Mouse (Mus musculus) heart, postnatal 14 days (tissue): ENCODE measurements at regions not wholly inside any gene's neighbourhood (a gene's known extent, or its start where the extent isn't known, plus 50 kb on each side); places are given as distances from the start of the nearest gene placed in this dataset.
"Not testable (repeated sequence)": the region's sequence is repeated elsewhere in the genome, so short reads cannot be mapped to it uniquely, and the experiment has no call there.

Experiments
- DNase-seq, 2 experiments: peaks; one replicate each; pipeline ENCODE4 v3.0.0; 2021 to 2022
- intact Hi-C: fragments of 180-260 bp; cut with DNase I; formaldehyde crosslinking; loops from one replicate; pipeline ENCODE4 v1.15.1; 2025

GRCm38 (mm10) chr6:5663433-5664175 lies 61.8 kb upstream of the Dync1i1 start:
- intact Hi-C loops: no loop called here
- no peak for DNase-seq

GRCm38 (mm10) chr6:5645150-5645732 lies 80.2 kb upstream of the Dync1i1 start:
- DNase-seq: peak; percentile 79 to 81
- intact Hi-C loops: loop anchor here (1.0 to 10.0 kb wide), 3 partner anchors 157 to 1270 kb away; no protein-coding TSS in a partner anchor

- intact Hi-C loops: no loop called here
- no peak for DNase-seq
These were observed 91.2 kb upstream of the Dync1i1 start for GRCm38 (mm10) chr6:5634222-5634621.

DNA sequence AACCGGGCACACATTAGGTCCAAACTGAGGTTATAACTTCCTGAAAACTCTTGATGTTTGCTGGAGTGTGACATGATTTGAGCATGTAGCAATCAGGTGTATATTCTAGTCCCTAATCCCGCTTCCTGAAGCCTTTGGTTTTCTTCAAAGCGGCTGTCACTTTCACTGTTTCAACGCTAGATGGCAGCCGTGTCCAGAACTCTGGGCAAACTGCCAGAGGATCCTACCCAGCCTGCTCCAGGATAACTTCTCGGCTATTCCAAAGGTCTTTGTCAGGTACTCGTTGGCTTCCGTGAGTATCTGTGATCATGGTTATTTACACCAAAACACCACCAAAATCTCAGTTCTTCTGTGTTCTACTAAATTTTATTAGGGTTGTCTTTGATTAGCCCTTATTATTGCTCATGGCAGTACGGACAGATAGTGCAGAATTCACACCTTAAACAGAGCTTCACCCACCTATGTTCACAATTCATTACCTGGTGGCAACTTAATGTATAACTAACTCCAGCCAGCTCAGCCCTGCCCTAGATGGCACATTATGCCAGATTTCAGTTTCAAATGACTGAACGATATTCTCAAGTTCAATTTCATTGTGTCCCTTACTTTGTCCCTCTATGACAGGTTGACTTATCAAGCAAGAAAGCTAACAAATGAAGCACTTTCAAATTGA lies 92.3 kb upstream of the Dync1i1 start:
- DNase-seq: peak; percentile 60 to 78
- intact Hi-C loops: no loop called here

DNA sequence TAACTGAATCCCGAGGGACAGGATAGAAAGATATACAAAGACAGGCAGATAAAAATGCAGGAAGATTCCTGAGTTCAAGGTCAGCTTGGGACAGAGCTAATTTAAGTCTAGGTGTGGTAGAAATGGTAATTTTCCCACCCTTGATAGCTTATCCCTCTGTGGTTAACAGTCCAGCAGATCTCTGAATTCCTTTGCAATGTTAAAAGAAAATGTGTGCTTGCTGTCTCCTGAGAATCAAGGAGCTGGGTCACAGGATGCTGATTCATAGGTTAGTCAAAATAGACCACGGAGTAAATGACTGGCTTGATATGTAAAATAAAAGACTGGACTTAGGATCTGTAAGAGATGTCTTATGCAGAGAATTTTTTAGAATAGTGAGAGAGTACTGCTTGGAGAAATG lies 101.4 kb upstream of the Dync1i1 start:
- no peak for DNase-seq
- intact Hi-C loops: no loop called here

DNA sequence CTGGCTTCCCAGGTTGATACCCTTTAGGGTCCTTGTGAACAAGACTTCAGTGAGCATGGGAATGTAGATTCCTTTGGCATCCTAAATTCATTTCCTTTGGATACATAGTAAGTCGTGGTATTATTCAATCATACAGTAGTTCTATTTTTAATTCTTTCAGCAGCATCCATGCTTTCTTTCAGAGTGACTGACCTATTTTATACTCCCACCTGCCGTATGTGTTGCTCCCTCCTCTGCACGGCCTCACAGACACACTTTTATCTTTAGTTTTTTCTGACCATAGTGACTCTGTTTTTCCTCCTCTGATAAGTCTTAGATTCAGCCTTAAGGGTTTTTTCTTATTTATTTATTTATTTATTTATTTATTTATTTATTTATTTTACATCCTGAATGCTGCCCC lies 103.9 kb upstream of the Dync1i1 start:
- intact Hi-C loops: no loop called here
- no peak for DNase-seq

GRCm38 (mm10) chr6:5594011-5594410 lies 97.9 kb upstream of the Pdk4 start:
- DNase-seq: no peak
- intact Hi-C loops: no loop called here

GRCm38 (mm10) chr6:5589635-5590034 lies 93.5 kb upstream of the Pdk4 start:
- peak; percentile 65 to 76 for DNase-seq

GRCm38 (mm10) chr6:5582923-5583525 lies 86.9 kb upstream of the Pdk4 start:
- DNase-seq: no peak
- intact Hi-C loops: loop anchor here (10.0 kb wide), 1 partner anchor 88 kb away; the partner anchor contains the start of gene Pdk4

More at GRCm38 (mm10) chr6:5589635-5590034, 93.5 kb upstream of the Pdk4 start:
- intact Hi-C loops: loop anchor here (1.0 to 10.0 kb wide), 2 partner anchors 95 to 178 kb away; partner anchors contain the start of gene Pdk4

DNA sequence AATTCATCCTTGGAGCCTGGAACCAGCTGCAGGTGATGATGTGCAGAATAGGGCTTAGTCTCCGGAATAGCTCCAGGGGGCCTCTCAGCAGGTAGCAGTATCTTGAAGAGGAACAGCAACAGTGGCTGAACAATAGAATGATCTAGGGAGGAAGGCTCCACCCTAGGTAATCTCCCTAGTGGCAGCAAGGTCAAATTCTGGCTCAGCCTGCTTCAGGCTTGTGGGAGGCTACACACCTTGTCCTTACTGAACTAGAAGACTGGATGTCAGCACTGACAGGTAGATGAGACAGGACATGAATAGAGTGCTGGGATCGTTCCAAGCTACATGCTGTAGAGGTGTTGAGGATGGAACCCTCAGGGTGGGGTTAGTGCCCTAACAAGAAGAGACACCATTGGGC lies 80.8 kb upstream of the Pdk4 start:
- DNase-seq, intact Hi-C loops: not testable (repeated sequence)

GRCm38 (mm10) chr6:5566582-5566981 lies 70.5 kb upstream of the Pdk4 start:
- intact Hi-C loops: no loop called here
- DNase-seq: no peak

DNA sequence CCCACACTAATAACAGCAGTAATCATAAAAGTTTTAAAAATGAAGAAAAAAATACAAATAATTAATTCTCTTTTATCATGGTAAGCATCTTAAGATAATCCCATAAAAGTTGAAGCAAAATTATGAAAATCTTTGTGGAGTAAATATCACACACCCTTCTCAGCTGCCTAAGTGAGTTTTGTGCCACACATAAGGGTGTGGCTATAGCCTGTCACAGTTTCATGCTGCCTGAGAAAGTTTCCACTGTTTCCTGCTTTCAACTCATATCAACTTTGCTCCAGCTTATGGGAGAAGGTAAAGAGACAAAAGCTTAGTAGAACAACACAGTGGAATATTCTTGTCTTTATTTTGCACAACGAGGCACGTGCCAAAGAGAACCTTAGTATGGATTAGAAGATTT lies 68.9 kb upstream of the Pdk4 start:
- intact Hi-C loops: no loop called here
- no peak for DNase-seq

DNA sequence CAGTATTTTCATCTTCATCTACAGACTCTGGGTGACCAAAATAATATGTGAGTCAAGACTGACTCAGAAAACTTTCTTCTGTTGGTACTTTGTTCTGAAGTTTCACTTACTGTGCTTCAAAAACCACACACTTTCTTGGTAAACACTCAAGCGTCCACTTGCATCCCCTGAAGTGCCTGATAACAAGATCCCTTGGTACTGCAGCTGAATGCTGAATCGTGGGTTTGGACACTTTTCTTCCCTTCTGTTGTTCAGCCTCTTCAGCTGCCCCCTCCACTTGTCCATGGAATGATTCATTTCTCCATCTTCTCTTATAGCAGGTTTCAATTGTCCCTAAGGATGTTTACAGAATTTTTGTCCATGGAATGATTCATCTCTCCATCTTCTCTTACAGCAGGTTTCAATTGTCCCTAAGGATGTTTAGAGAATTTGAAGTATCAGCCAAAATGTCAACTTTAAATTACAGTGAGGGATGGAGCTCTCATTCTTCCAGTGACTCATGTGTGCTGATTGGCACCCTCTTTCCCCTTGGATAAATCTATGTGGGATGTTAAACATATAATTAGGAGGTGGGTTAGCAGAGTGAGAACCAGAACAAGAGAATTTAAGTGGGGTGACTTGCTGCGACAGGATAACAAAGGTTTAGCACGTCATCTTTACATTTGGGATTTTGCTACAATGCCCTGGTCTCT lies 57.7 kb upstream of the Pdk4 start:
- no peak for DNase-seq
- intact Hi-C loops: no loop called here

GRCm38 (mm10) chr6:5550067-5550466 lies 54.0 kb upstream of the Pdk4 start:
- DNase-seq: no peak
- intact Hi-C loops: no loop called here
